Mouse (Mus musculus): ENCODE data around the gene Nrp2.

The Nrp2 gene

DNA sequence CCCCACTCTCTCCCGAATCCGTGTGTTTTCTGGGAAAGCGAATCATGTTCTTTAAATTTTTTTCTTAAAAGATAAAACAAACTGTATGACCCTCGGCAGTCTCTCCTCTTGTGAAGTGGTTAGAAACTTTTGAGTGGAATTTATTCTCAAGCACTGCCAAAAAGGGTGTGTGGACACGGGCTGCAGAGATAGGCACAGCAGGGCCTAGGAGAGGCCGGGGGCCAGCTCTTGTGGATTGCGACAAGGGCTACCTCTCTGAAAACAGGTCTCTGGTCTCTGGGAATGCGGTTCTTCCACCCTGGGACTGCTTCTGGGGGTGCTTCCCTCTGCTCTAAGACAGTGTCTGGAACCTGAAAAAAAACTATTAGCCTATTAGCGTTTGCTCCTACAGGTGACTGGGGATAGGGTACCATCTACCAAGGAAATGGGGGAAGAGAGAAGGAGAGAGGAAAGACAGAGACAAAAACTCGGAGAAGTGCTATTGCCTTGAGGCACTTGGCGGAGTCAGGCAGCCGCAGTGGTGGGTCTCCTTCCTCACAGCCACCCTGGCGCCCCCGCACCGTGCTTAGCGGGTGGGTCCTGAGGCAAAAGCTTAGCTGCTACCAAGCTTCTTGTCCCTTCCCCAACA is 1.9 kb downstream of the Nrp2 start:
- DNase-seq (ENCODE audit: low spot score in 2 of 2), result no peak

- DNase-seq (ENCODE audit: low spot score in 2 of 2), result peak; percentile 59 to 65
Observed at GRCm38 (mm10) chr1:62705517-62705981, 2.5 kb downstream of the Nrp2 start.

DNA sequence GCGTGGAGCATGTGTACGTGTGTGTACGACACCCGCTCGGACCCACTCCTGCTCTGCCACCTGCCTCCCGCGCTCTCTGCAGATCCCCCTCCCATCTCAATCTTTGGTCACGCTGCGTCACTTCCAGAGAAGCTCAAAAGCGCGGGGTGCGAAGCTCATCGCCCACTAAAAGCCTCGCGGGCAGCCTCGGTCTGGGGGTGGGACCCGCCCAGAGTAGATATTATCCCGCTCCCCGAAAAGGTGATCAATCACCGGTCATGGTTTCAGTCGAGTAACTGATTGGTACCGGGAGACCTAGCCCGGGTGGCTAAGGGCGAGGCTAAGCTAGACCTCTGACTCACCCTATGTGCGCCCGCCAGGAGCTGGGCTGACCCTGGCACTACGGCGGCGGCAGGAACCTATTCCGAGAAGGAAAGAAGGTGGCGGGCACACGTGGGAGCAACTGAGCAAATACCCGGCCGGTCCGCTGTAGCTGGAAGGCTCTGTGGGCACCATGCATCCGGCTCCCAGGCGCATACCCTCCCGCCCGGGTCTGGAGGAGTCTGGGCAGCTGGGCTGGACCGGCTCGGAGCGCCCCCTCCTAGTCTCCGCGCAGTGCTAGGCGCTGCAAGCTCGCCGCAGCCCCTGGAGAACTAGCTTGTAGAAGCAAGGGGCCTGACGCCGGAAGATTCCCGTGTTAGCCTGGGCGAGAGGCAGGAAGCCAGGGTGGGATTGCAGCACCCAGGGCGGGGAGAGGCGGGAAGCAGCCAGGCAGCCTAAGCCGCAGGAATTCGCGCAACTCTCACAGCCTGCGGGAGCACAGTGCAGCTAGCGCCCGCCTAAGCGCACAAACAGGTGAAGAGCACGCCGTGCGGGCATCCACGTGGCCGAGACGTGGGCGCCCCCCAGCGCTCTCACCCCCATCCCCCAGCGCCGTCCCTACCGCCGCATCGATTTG is 3.3 kb downstream of the Nrp2 start:
- peak; percentile 68 to 69 for DNase-seq (ENCODE audit: low spot score in 2 of 2)

DNA sequence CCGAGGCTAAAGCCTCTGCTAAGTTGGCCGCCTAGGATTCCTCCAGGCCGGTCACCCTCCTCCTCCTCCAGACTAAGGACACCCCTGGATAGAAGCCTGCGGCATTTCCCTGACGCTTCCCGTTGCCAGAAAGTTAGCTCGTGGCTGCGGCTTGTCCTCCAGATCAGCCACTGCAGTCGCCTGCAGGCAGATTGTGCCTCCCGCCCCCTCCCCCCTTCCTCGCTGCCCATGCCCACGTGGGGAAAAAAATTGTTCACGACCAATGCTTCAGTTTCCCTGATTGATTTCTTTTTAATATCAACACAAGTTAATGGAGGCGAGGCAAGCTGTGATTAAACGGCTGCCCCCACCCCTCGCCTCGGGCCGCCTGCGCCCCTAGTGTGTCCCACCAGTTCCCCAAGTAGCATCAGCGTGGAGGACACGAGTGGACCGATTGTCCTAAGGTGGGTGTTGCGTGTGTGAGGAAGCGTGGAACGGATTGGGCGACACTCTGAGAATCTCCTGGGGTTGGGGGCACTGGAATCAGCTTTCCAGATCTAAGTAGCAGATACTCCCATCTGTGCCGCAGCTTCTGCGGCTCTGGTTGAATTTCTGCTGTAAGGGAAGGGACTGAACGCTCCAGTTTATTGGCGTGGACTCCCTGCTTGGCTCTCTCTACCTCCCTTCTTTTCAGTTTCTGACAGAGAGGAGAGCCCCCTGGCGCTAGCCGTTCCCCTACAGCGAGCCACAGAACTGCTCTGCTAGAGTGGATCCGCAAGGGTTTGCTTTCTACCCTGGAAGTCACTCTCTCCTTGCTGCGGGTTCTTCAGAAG is 4.2 kb downstream of the Nrp2 start:
- DNase-seq (ENCODE audit: low spot score in 2 of 2), result peak; percentile 79 to 83

DNA sequence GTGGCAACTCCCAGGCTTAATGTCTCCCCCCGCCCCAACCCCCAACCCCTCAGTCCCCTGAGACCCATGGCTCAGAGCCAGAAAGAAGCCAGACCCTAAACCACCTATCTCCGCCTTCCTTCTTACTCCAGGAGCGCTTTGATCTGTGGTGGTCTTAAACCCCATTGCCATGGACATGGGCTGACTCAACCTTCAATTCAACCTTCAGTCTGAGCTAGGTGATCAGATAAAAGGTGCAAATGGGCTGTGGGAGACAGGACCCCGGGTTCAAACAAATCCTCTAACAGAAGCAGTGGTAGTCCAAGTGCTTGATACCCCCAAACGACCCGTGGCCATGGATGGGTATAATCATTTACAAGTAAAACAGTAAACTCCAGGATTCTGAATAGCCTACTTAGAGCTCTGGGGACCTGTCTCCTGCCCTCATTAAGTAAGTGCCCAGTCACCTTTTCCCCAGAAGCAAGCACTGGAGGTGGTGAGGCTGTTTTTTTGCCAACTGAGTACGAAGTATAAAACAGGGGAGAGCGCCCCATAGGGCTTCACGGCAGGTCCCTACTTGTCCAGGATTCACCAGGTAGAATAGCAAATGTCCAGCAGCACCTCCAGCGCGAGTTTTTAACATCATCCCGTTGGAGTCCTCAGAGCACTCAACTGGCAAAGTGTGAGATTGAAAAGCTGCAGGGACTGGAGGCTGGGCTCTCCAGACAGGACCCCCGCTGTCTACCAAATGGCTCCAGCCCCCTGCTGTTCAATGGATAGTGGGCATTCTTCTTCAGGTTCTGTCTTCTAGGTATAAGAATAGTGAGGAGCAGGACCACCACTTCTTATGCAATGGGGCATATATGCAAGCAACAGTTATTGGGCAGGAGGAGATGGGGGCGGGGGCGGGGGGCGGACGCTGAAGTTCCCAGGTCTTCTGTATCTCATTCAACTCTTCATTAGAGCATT is 5.1 kb downstream of the Nrp2 start:
- DNase-seq (ENCODE audit: low spot score in 2 of 2), result peak in 1 of 2 experiments; percentile 20

DNA sequence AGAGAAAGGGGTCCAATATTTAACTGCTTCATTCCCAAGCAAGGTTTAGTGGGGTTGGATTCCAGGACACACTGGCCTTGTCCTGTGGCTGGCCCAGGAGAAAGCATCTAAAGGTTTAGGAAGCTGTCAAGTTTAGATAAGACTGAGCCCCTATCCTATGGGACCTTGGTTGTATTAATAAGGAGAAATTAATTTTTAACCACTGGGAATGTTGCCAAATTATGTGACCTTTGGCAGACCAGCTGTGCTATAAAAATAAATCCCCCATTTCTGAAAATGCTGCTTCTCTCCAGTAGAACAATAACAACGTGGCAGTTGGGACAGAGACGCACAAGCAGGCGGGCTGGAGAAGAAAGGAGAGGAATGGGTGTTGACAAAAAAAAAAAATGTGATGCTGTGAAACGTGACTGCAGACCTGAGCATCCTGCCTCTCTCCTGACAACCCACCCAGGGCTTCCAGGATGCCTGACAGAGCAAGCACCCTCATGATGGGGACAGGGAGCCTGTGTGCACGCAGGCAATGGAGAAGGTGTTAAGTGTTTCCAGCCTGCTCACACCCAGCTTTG is 6.8 kb downstream of the Nrp2 start:
- DNase-seq (ENCODE audit: low spot score in 2 of 2), result peak in 1 of 2 experiments; percentile 20

DNA sequence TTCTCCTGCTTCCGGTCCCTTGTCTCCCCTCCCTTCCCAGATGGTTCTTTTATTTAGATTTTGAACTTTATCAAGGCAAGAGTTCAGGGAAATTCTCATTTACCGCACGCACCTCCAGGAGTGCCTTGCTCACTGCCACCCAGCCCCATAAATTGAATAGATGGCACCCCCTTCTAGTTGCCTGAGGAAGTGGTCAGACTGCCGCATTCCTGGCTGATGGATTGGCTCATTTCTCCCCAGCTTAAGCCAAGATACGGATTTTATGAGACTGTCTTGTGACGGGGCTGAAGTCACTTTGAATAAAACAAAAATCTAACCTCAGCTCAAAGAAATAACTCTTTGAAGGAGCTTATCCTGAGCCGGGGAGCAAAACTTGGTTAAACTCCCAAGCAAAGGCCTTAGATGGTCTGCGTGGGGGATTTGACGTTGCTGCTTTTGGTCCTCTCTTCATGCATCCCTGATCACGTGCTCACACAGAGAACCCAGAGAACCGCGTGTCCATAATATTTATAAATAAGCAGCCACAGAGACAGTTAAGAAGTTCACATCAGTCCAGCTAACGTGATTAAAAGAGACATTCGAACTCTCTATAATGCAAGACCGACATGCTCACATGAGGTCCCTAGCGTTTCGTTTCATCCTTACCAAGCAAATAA is 10.1 kb downstream of the Nrp2 start:
- no peak for DNase-seq (ENCODE audit: low spot score in 2 of 2)

- no peak for DNase-seq (ENCODE audit: low spot score in 2 of 2)
Observed at GRCm38 (mm10) chr1:62715004-62715403, 11.9 kb downstream of the Nrp2 start.

- DNase-seq (ENCODE audit: low spot score in 2 of 2), result no peak
Observed at GRCm38 (mm10) chr1:62715692-62716091, 12.6 kb downstream of the Nrp2 start.

DNA sequence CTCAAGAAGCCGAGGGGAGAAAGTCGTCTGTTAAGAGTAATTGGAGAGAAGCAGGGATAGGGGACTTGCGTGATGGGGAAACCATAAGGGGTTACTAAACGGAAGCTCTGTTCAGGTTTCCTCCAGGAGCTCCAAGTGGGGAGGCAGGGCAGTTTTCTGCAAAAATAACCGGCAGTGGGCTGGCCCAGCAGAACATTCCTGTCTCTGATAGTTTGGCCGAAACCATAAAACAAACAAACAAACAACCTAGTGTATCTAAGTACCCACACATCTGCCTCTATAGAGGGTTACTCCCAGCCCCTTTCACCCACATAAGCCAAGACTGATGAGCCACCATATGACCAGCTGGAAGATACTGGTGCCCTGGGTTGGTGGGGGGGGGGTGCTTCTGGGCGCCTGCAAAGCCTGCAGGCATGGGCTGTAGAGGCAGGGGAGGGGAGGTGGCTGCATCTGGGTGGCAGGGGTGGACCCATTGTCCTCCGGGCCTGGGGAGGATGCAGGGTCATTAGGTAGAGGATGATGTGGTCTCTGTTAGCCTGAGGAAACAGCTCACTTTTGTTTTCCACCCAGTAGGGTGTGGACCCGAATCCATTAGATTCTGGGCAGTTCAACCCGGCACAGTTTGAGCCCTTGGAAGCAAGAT is 13.9 kb downstream of the Nrp2 start:
- DNase-seq (ENCODE audit: low spot score in 2 of 2), result no peak

- DNase-seq (ENCODE audit: low spot score in 2 of 2), result peak; percentile 61 to 79
Observed at GRCm38 (mm10) chr1:62717552-62718236, 14.6 kb downstream of the Nrp2 start.

- DNase-seq (ENCODE audit: low spot score in 2 of 2), result no peak
Observed at GRCm38 (mm10) chr1:62718237-62718571, 15.1 kb downstream of the Nrp2 start.

DNA sequence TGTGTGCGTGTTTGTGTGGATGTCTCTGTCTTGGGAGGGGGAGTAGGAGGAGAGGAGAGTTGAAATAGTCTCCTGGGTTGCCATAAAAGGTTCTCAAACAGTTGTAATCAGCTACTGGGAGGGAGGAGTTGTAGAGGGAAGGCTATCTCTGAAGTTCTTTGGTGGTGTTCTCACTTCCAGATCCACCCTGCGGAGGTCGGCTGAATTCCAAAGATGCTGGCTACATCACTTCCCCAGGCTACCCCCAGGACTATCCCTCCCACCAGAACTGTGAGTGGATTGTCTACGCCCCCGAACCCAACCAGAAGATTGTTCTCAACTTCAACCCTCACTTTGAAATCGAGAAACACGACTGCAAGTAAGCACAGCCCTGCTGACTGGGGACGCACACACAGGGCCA is 15.7 kb downstream of the Nrp2 start:
- no peak for DNase-seq (ENCODE audit: low spot score in 2 of 2)

DNA sequence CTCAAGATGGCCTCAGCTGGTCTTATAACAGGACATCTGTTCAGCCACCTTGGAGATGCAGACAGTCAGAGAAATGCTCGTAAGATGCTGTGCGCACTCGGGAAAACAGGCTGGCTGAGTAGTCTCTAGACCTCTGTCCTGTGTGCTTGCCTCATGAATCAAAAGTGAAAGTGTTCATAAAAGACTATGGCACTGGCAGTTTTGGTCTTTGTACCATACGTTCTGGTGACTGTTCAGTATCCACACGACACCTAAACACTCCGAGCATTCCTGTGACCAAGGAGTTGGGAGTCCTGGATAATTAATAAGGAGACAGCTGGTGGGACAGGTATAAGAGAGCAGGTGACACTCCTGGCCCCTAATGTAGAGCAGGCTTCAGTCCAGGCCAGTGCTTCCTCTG is 16.7 kb downstream of the Nrp2 start:
- DNase-seq (ENCODE audit: low spot score in 2 of 2), result no peak

GRCm38 (mm10) chr1:62720176-62720575 is 17.1 kb downstream of the Nrp2 start:
- DNase-seq (ENCODE audit: low spot score in 2 of 2), result no peak

DNA sequence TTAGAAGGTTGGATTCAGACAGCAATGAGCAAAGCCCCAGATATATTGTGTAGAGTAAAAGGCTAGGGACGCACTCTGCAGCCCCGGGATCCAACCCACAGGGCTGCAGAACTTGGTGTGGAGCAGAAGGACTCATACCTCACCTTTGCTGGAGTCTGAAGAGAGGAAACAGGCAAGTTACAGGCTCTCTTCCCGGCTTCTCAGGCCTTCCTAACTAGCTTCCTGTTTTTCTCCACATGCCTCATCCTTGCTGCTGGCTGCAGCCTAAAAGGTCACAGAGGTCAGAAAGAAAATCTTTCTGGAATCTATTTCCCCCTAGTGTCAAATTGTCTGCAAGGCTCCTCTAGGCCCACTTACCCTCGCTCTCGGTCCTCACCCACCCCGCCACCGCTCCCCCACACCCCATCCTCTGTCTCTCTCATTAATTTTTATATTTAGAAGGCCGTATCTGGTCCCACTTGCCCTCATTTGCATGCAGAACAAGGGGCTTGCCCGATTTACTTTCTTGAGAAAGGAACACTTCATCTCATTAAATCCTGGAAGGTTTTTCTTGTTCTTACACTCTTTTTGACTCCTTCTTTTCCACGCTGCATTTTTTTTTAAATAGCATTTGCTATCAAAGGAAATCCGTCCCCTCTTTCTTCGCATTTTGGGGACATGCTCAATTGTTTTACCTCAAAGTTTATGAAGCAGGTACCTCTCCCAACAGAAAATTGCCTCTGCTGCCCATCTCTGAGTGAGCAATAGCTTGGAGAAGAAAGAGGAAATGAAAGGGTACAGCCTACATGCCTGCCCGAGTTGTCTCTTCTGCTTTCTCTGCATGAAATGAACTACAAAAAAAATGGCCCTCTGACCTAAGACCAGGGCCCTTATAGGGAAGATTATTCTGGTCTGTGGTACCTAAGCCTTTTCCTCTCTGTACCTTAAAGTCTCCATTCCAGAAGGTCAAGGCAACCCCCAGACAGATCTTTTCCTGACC is 17.9 kb downstream of the Nrp2 start:
- DNase-seq (ENCODE audit: low spot score in 2 of 2), result no peak

- no peak for DNase-seq (ENCODE audit: low spot score in 2 of 2)
Observed at GRCm38 (mm10) chr1:62721706-62722187, 18.7 kb downstream of the Nrp2 start.

- no peak for DNase-seq (ENCODE audit: low spot score in 2 of 2)
Observed at GRCm38 (mm10) chr1:62722526-62722925, 19.4 kb downstream of the Nrp2 start.
